Mouse (Mus musculus) spleen, adult 2 months (tissue): ENCODE results near the gene Rwdd2a.

Source experiments
- CTCF ChIP-seq: fragments of 200-500 bp; IDR thresholded peaks from 2 replicates; pipeline ENCODE4 v1.5.1; 2011; ENCODE audit warnings: mild to moderate bottlenecking, inconsistent platforms; ENCODE audit not compliant: insufficient read depth, insufficient read length, insufficient replicate concordance; ENCODE audit errors: extremely low read depth
- POLR2A ChIP-seq: fragments of 200-500 bp; IDR thresholded peaks from 2 replicates; pipeline ENCODE4 v1.6.1; 2011; ENCODE audit warnings: low read depth, low read length, inconsistent platforms

- TF ChIP-seq CTCF (no peak), POLR2A (no peak)
Observed at GRCm38 (mm10) chr9:86544559-86544958, 27.2 kb upstream of the Rwdd2a start.
